Mouse (Mus musculus) MEL (cell line): ENCODE data around the gene Ddi2. TPM values are rescaled to one million over a fixed set of nuclear protein-coding genes. Genes with fewer than 3 reads are reported as not detected.
A peak's percentile ranks its signal among the peaks of the same experiment; 100 is the strongest.

Source experiments
- DNase-seq: peaks from one replicate; pipeline ENCODE4 v3.0.0; 2011; ENCODE audit warnings: low read depth, low spot score
- H3K27ac ChIP-seq: 2 replicates; pipeline ENCODE4 v1.5.1; 2012; ENCODE audit warnings: low read depth, mild to moderate bottlenecking, control low read depth, low read length, moderate library complexity; ENCODE audit not compliant: control insufficient read depth
- H3K27me3 ChIP-seq, 2 experiments: fragments of 150-350 bp in 1 of 2; sonication (generic) in 1 of 2; 2 replicates each; pipeline ENCODE4 v1.6.1; 2012; ENCODE audit warnings: low read length in 2 of 2, mild to moderate bottlenecking in 2 of 2, improper control_type of control experiment in 1 of 2, moderate library complexity in 1 of 2; ENCODE audit not compliant: insufficient read depth in 2 of 2, control insufficient read depth in 1 of 2
- H3K36me3 ChIP-seq, 2 experiments: 2 replicates each; pipeline ENCODE4 v1.6.1; 2012 to 2014; ENCODE audit warnings: low read length in 2 of 2, improper control_type of control experiment in 1 of 2, inconsistent platforms in 1 of 2, mild to moderate bottlenecking in 1 of 2; ENCODE audit not compliant: insufficient read depth in 2 of 2, control insufficient read depth in 1 of 2
- H3K4me1 ChIP-seq, 2 experiments: fragments of 150-350 bp in 1 of 2; sonication (generic) in 1 of 2; 2 replicates each; pipeline ENCODE4 v1.6.1; 2012; ENCODE audit warnings: low read length in 2 of 2, improper control_type of control experiment in 1 of 2, mild to moderate bottlenecking in 1 of 2; ENCODE audit not compliant: insufficient read depth in 2 of 2, control insufficient read depth in 1 of 2
- H3K4me3 ChIP-seq, 2 experiments: fragments of 150-350 bp in 1 of 2; sonication (generic) in 1 of 2; 2 replicates each; pipeline ENCODE4 v1.5.1; 2012; ENCODE audit warnings: low read depth in 2 of 2, low read length in 2 of 2, mild to moderate bottlenecking in 2 of 2, moderate library complexity in 2 of 2, control low read depth in 1 of 2, improper control_type of control experiment in 1 of 2; ENCODE audit not compliant: control insufficient read depth in 1 of 2, insufficient read depth in 1 of 2
- H3K79me2 ChIP-seq: 2 replicates; pipeline ENCODE4 v1.6.1; 2012; ENCODE audit warnings: mild to moderate bottlenecking, low read length, moderate library complexity; ENCODE audit not compliant: control insufficient read depth, poor library complexity, insufficient read depth
- H3K9ac ChIP-seq: 2 replicates; pipeline ENCODE4 v1.6.1; 2012; ENCODE audit warnings: low read depth, mild to moderate bottlenecking, control low read depth, low read length, moderate library complexity; ENCODE audit not compliant: control insufficient read depth, poor library complexity, severe bottlenecking
- H3K9me3 ChIP-seq: fragments of 150-350 bp; sonication (generic); replicated peaks from 2 replicates; pipeline ENCODE4 v1.6.1; 2012; ENCODE audit warnings: mild to moderate bottlenecking, low read length, improper control_type of control experiment, moderate library complexity; ENCODE audit not compliant: insufficient read depth
- CTCF ChIP-seq, 3 experiments: IDR thresholded peaks in 2 of 3; conservative IDR thresholded peaks in 1 of 3; 2 replicates each; pipeline ENCODE4 v1.5.1; 2011 to 2012; ENCODE audit warnings: low read length in 3 of 3, low read depth in 2 of 3, mild to moderate bottlenecking in 2 of 3, improper control_type of control experiment in 1 of 3, inconsistent platforms in 1 of 3, mixed read lengths in 1 of 3, moderate library complexity in 1 of 3; ENCODE audit not compliant: control insufficient read depth in 1 of 3, insufficient read depth in 1 of 3, poor library complexity in 1 of 3, severe bottlenecking in 1 of 3
- EP300 ChIP-seq, 2 experiments: IDR thresholded peaks; 2 replicates each; pipeline ENCODE4 v1.6.1; 2011; ENCODE audit warnings: improper control_type of control experiment in 2 of 2, low read length in 2 of 2, low read depth in 1 of 2, mild to moderate bottlenecking in 1 of 2
- ETS1 ChIP-seq: IDR thresholded peaks from 2 replicates; pipeline ENCODE4 v1.6.1; 2012; ENCODE audit warnings: low read depth, mild to moderate bottlenecking, inconsistent platforms, low read length, improper control_type of control experiment, moderate library complexity
- GABPA ChIP-seq: IDR thresholded peaks from 2 replicates; pipeline ENCODE4 v1.6.1; 2012; ENCODE audit warnings: low read depth, mild to moderate bottlenecking, inconsistent platforms, low read length, improper control_type of control experiment, moderate library complexity
- MAFK ChIP-seq: IDR thresholded peaks from 2 replicates; pipeline ENCODE4 v1.6.1; 2011; ENCODE audit warnings: low read depth, mild to moderate bottlenecking, low read length, improper control_type of control experiment, borderline replicate concordance
- MAX ChIP-seq: IDR thresholded peaks from 2 replicates; pipeline ENCODE4 v1.6.1; 2011; ENCODE audit warnings: low read length, improper control_type of control experiment
- MXI1 ChIP-seq: IDR thresholded peaks from 2 replicates; pipeline ENCODE4 v1.6.1; 2011; ENCODE audit warnings: mild to moderate bottlenecking, low read depth, low read length, improper control_type of control experiment
- MYB ChIP-seq: IDR thresholded peaks from 2 replicates; pipeline ENCODE4 v1.6.1; 2011; ENCODE audit warnings: mild to moderate bottlenecking, low read depth, low read length, improper control_type of control experiment
- MYC ChIP-seq: IDR thresholded peaks from 2 replicates; pipeline ENCODE4 v1.6.1; 2011; ENCODE audit warnings: low read depth, mild to moderate bottlenecking, low read length, improper control_type of control experiment, moderate library complexity
- RCOR1 ChIP-seq: IDR thresholded peaks from 2 replicates; pipeline ENCODE4 v1.6.1; 2012; ENCODE audit warnings: low read depth, mild to moderate bottlenecking, inconsistent platforms, low read length, improper control_type of control experiment
- SIN3A ChIP-seq: IDR thresholded peaks from 2 replicates; pipeline ENCODE4 v1.6.1; 2012; ENCODE audit warnings: low read length, improper control_type of control experiment, inconsistent platforms
- SMC3 ChIP-seq: IDR thresholded peaks from 2 replicates; pipeline ENCODE4 v1.6.1; 2011; ENCODE audit warnings: low read depth, low read length, improper control_type of control experiment
- TAL1 ChIP-seq: IDR thresholded peaks from 2 replicates; pipeline ENCODE4 v1.6.1; 2012; ENCODE audit warnings: mild to moderate bottlenecking, inconsistent platforms, low read length, moderate library complexity, mixed read lengths
- TBP ChIP-seq: IDR thresholded peaks from 2 replicates; pipeline ENCODE4 v1.8.0; 2011; ENCODE audit warnings: low read depth, low read length, improper control_type of control experiment
- TCF12 ChIP-seq: IDR thresholded peaks from 2 replicates; pipeline ENCODE4 v1.6.1; 2014; ENCODE audit warnings: low read depth, mild to moderate bottlenecking, inconsistent platforms, low read length, improper control_type of control experiment, moderate library complexity
- UBTF ChIP-seq: IDR thresholded peaks from 2 replicates; pipeline ENCODE4 v1.6.1; 2012; ENCODE audit warnings: low read depth, mild to moderate bottlenecking, inconsistent platforms, low read length, improper control_type of control experiment, moderate library complexity, borderline replicate concordance; ENCODE audit not compliant: insufficient read depth
- polyA plus RNA-seq, 2 experiments: library from polyadenylated mRNA; stranded (reverse) in 1 of 2; unstranded in 1 of 2; fragments of >175 nt in 1 of 2; fragments of >200 nt in 1 of 2; gene quantifications; 2 replicates each; pipeline versions ENCODE4 v1.2.1 to v1.2.4; 2012; ENCODE audit warnings: low replicate concordance in 2 of 2, low read depth in 1 of 2; ENCODE audit not compliant: insufficient read length in 2 of 2, insufficient read depth in 1 of 2, missing spikeins in 1 of 2
- total RNA-seq: library from RNA; depleted of rRNA; stranded (reverse); fragments of 300-350 nt; gene quantifications from 2 replicates; pipeline ENCODE4 v1.2.3, GENCODE M21; 2012

Gene Ddi2
- total and polyA plus RNA-seq, 3 experiments, result 40.7 to 42.8 TPM; not detected in 1

DNA sequence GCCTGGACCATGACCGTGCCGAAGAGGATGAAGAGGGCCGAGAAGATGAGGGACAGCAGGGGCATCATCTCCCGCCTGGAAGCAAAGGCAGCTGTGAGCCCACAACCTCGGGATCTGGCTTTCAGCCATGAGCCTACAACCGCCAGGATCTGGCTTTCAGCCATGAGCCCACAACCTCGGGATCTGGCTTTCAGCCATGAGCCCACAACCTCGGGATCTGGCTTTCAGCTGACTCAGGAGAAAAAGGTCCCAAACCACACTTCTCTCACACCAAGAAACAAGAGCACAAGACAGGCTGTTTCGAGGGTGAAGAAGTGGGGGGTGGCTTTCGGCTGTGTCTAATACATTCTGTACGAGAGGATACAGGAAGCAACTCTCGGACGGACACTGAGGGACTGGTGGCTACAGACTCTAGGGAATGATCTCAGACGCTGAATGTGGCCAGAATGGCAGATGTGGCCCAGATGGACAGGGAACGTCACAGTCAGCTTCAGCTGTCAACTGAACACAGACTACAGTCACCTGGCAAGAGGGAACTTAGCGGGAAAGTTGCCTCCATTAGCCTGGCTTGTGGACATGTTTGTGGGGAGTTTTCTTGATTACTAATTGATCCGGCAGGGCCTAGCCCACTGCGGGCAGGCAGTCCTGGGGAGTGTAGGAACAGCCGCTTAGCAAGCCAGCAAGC lies 43.6 kb upstream of the Ddi2 start:
- peaks cover 0 to 29% of the 10 kb centered on the region in 2 experiments; a peak in 2 of 4 replicates for H3K36me3 ChIP-seq
- H3K79me2 ChIP-seq, result no peaks in the 10 kb centered on the region
- H3K4me1 ChIP-seq, result peaks cover 19 to 28% of the 10 kb centered on the region in 2 experiments
- H3K9ac ChIP-seq, result peak overlapping the region; percentile 57
- TF ChIP-seq MXI1, result peak; percentile 12; the same call in 1 of the 2 replicates
- peak; percentile 63 for TF ChIP-seq MAFK
- no peak for TF ChIP-seq CTCF (IDR thresholded peaks at IDR 0.05 in 2 of 3, conservative IDR thresholded peaks at IDR 0.05 in 1 of 3; ENCODE audit: control insufficient read depth in 1 of 3, insufficient read depth in 1 of 3, low read depth in 2 of 3, low read length in 3 of 3, poor library complexity in 1 of 3, severe bottlenecking in 1 of 3)
- TF ChIP-seq RCOR1, result 0 out of 2 replicates have a peak, but pooled peaks have one; percentile 0
- TF ChIP-seq ETS1, result peak; percentile 32; the same call in 1 of the 2 replicates
- no peak for TF ChIP-seq TAL1
- TF ChIP-seq UBTF, result no peak
- no peak for TF ChIP-seq TCF12
- TF ChIP-seq TBP, result no peak
- peak overlapping the region; percentile 40 to 43 for H3K4me3 ChIP-seq
- peak; percentile 73 for DNase-seq
- no peaks in the 10 kb centered on the region for H3K9me3 ChIP-seq
- H3K27me3 ChIP-seq, result no peaks in the 10 kb centered on the region
- peak overlapping the region; percentile 71 for H3K27ac ChIP-seq

DNA sequence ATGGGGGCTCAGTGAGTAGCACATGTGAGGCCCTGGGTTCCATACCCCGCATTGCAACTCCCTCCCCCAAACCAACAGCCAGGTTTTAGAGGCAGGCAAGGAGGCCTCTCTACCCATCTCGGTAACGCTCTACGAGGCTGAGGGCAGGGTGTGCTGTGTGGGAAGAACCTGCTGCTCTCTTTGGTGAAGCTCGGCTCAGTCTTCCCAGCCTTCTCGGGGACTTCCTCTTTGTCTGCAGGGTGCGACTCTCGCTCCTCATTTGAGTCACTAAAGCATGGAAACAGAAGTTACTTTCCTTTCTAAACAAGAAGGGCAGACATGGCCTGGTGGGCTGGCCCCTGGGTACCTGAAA lies 43.1 kb upstream of the Ddi2 start:
- Histone ChIP-seq H3K9ac (peak overlapping the region; percentile 57), H3K27ac (peak overlapping the region; percentile 71), H3K4me3 (peak overlapping the region; percentile 40 to 43), H3K36me3 (peaks cover 0 to 25% of the 10 kb centered on the region in 2 experiments; a peak in 2 of 4 replicates), H3K9me3 (no peaks in the 10 kb centered on the region), H3K4me1 (peaks cover 16 to 22% of the 10 kb centered on the region in 2 experiments), H3K27me3 (no peaks in the 10 kb centered on the region), H3K79me2 (no peaks in the 10 kb centered on the region)
- DNase-seq, result peak; percentile 88
- TF ChIP-seq GABPA (no peak), EP300 (IDR thresholded peaks at IDR 0.05; ENCODE audit: low read depth in 1 of 2, low read length in 2 of 2) (peak in 1 of 2 experiments; percentile 26; a peak in 1 of 4 replicates), MYC (no peak), UBTF (0 out of 2 replicates have a peak, but pooled peaks have one; percentile 60), SMC3 (no peak), TBP (peak; percentile 65; the same call in 1 of the 2 replicates), MYB (no peak), MAX (0 out of 2 replicates have a peak, but pooled peaks have one; percentile 8), SIN3A (peak; percentile 42; the same call in 1 of the 2 replicates), MXI1 (peak; percentile 56)
